Mouse (Mus musculus) heart, postnatal 0 days (tissue): ENCODE results near the gene Swi5. TPM values are rescaled to one million over a fixed set of nuclear protein-coding genes. Genes with fewer than 3 reads are reported as not detected.
A peak's percentile ranks its signal among the peaks of the same experiment; 100 is the strongest.
"Not testable (repeated sequence)": the region's sequence is repeated elsewhere in the genome, so short reads cannot be mapped to it uniquely, and the experiment has no call there.

ENCODE experiments used
- ATAC-seq: fragments of 200-750 bp; cut with Nextera tagmentation; 2 replicates; pipeline ENCODE4 v1.8.0; 2017; ENCODE audit warnings: low read depth, moderate number of reproducible peaks, moderate library complexity; ENCODE audit not compliant: insufficient read depth
- DNase-seq: peaks from one replicate; pipeline ENCODE4 v3.0.0-alpha.2; 2016; ENCODE audit warnings: low spot score
- H3K27ac ChIP-seq: fragments of 300-500 bp; sonication (generic); 2 replicates; pipeline ENCODE4 v1.5.1; 2014; ENCODE audit warnings: low read depth, mild to moderate bottlenecking
- H3K27me3 ChIP-seq: fragments of 300-500 bp; sonication (generic); 2 replicates; pipeline ENCODE4 v1.6.1; 2014; ENCODE audit warnings: low read length, mixed read lengths; ENCODE audit not compliant: control insufficient read depth, insufficient read depth
- H3K36me3 ChIP-seq: fragments of 300-500 bp; sonication (generic); replicated peaks from 2 replicates; pipeline ENCODE4 v1.6.1; 2014; ENCODE audit warnings: low read length, mixed read lengths; ENCODE audit not compliant: control insufficient read depth, insufficient read depth
- H3K4me1 ChIP-seq: fragments of 300-500 bp; sonication (generic); 2 replicates; pipeline ENCODE4 v1.6.1; 2014; ENCODE audit warnings: antibody characterized with exemption; ENCODE audit not compliant: control insufficient read depth, insufficient read depth
- H3K4me2 ChIP-seq: fragments of 300-500 bp; sonication (generic); 2 replicates; pipeline ENCODE4 v1.6.1; 2014; ENCODE audit warnings: low read depth, mild to moderate bottlenecking, low read length, moderate library complexity
- H3K4me3 ChIP-seq: fragments of 300-500 bp; sonication (generic); 2 replicates; pipeline ENCODE4 v1.5.1; 2014; ENCODE audit warnings: low read depth, low read length
- H3K9ac ChIP-seq: fragments of 300-500 bp; sonication (generic); replicated peaks from 2 replicates; pipeline ENCODE4 v1.6.1; 2014; ENCODE audit warnings: low read depth, low read length, mixed read lengths
- H3K9me3 ChIP-seq: fragments of 300-500 bp; sonication (generic); replicated peaks from 2 replicates; pipeline ENCODE4 v1.6.1; 2016; ENCODE audit warnings: low read length; ENCODE audit not compliant: control insufficient read depth
- CTCF ChIP-seq: IDR thresholded peaks from 2 replicates; pipeline ENCODE4 v1.5.1; 2016; ENCODE audit warnings: antibody characterized with exemption, control low read depth, low read depth
- EP300 ChIP-seq: IDR thresholded peaks from 2 replicates; pipeline ENCODE4 v1.6.1; 2016; ENCODE audit warnings: antibody characterized with exemption, low read depth
- WGBS: fragments of 180-500 bp; shearing (Covaris S2); extraction: QIAGEN DNeasy Blood & Tissue Kit; methylation state at CpG from one replicate; pipeline ENCODE4 v1.1.7; 2014; 5-methylcytosine and 5-hydroxymethylcytosine counted together
- polyA plus RNA-seq: library from polyadenylated mRNA; unstranded; fragments of >200 nt; fragmentation: Nextera tagmentation; extraction: Ambion mirVana; gene quantifications from 2 replicates; pipeline ENCODE4 v1.2.1, GENCODE M21; 2015
- total RNA-seq: library from RNA; depleted of rRNA; stranded (reverse); fragments of >200 nt; gene quantifications from 2 replicates; pipeline ENCODE4 v1.2.3, GENCODE M21; 2014; ENCODE audit warnings: low replicate concordance

Swi5 gene
- total and polyA plus RNA-seq, 2 experiments from 2014 or later = 262 to 330 TPM

GRCm38 (mm10) chr2:32304145-32304832, 16.4 kb upstream of the Swi5 start:
- Histone ChIP-seq H3K36me3 (peaks cover 90% of the 10 kb centered on the region), H3K4me2 (no peak overlapping the region), H3K9me3 (no peaks in the 10 kb centered on the region), H3K4me1 (no peaks in the 10 kb centered on the region), H3K9ac (no peak overlapping the region), H3K27ac (no peak overlapping the region), H3K27me3 (no peaks in the 10 kb centered on the region), H3K4me3 (no peak overlapping the region)
- WGBS = 68% methylated on average over 8 of the region's 8 CpGs
- ATAC-seq (0 out of 2 replicates have a peak, but pooled peaks have one; percentile 32), DNase-seq (no peak)
- TF ChIP-seq CTCF (peak; percentile 62), EP300 (no peak)

DNA sequence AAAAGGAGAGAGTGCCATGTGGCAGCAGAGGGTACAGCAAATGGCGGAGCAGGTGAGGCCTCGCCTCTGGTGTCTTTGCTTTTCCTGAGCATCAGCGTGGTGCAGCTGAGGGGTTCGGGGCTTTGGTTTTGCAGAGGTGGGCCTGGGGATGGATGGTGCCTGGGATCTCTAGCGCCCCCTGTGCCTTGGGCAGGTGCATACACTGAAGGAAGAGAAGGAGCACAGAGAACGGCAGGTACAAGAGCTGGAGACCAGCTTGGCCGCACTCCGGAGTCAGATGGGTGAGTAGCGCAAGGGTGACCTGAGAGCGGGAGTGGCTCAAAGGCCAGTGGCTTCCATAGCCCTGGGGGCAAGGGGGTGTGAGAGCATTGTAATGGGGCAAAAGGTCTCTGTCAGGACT, 15.1 kb upstream of the Swi5 start:
- H3K27me3 ChIP-seq = no peaks in the 10 kb centered on the region
- no peak overlapping the region for H3K4me3 ChIP-seq
- no peak overlapping the region for H3K27ac ChIP-seq
- WGBS = 91% methylated on average over 10 of the region's 10 CpGs
- H3K9ac ChIP-seq = no peak overlapping the region
- no peaks in the 10 kb centered on the region for H3K4me1 ChIP-seq
- ATAC-seq = no peak
- no peak for DNase-seq
- no peaks in the 10 kb centered on the region for H3K9me3 ChIP-seq
- peaks cover 98% of the 10 kb centered on the region for H3K36me3 ChIP-seq
- no peak for TF ChIP-seq CTCF
- TF ChIP-seq EP300 = no peak
- H3K4me2 ChIP-seq = no peak overlapping the region

GRCm38 (mm10) chr2:32299469-32299868, 11.6 kb upstream of the Swi5 start:
- H3K36me3 ChIP-seq = peaks cover 85% of the 10 kb centered on the region
- ATAC-seq = no peak

DNA sequence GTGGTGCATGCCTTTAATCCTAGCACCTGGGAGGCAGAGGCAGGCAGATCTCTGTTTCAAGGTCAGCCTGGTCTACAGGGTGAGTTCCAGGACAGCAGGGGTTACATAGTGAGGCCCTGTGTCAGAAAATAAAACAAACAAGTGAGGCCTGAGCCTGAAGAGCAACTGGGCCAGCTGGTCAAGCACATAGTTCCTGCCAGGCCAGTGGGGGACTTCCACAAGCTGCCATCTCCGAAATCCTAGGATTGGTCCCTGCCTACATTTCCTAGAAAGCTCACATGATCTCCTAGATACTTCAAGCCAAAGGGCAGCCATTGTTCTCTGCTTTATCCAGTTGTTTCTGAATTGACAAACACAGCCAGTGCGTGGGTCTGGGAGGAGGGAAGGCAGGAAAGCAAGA, 8.0 kb upstream of the Swi5 start:
- H3K9ac ChIP-seq, ATAC-seq, H3K4me2 ChIP-seq, H3K9me3 ChIP-seq, H3K4me3 ChIP-seq, DNase-seq, H3K27ac ChIP-seq, H3K27me3 ChIP-seq: not testable (repeated sequence)
- WGBS = 80% methylated on average over 2 of the region's 2 CpGs
- H3K4me1 ChIP-seq = peaks cover 14% of the 10 kb centered on the region; the same call in 1 of the 2 replicates
- peaks cover 67% of the 10 kb centered on the region for H3K36me3 ChIP-seq

More at GRCm38 (mm10) chr2:32299469-32299868, 11.6 kb upstream of the Swi5 start:
- H3K27me3 ChIP-seq = no peaks in the 10 kb centered on the region
- TF ChIP-seq CTCF = no peak
- TF ChIP-seq EP300 = no peak
- peaks cover 5% of the 10 kb centered on the region; the same call in 1 of the 2 replicates for H3K4me1 ChIP-seq
- H3K4me3 ChIP-seq = no peak overlapping the region
- DNase-seq = no peak
- H3K9ac ChIP-seq = no peak overlapping the region
- H3K27ac ChIP-seq = no peak overlapping the region
- no peaks in the 10 kb centered on the region for H3K9me3 ChIP-seq
- H3K4me2 ChIP-seq = no peak overlapping the region
- 91% methylated on average over 4 of the region's 4 CpGs for WGBS

GRCm38 (mm10) chr2:32295285-32295684, 7.4 kb upstream of the Swi5 start:
- Histone ChIP-seq H3K27ac (no peak overlapping the region), H3K27me3 (no peaks in the 10 kb centered on the region), H3K9me3 (no peaks in the 10 kb centered on the region), H3K4me3 (no peak overlapping the region), H3K36me3 (peaks cover 66% of the 10 kb centered on the region), H3K4me2 (no peak overlapping the region), H3K4me1 (peaks cover 14% of the 10 kb centered on the region; the same call in 1 of the 2 replicates), H3K9ac (no peak overlapping the region)
- DNase-seq (no peak), ATAC-seq (no peak)
- no peak for TF ChIP-seq EP300
- TF ChIP-seq CTCF = no peak
- 82% methylated on average over 3 of the region's 3 CpGs for WGBS

GRCm38 (mm10) chr2:32294348-32294747, 6.5 kb upstream of the Swi5 start:
- Histone ChIP-seq H3K27ac (peak overlapping the region; percentile 49), H3K36me3 (peaks cover 57% of the 10 kb centered on the region), H3K4me2 (no peak overlapping the region), H3K27me3 (no peaks in the 10 kb centered on the region), H3K9ac (no peak overlapping the region), H3K9me3 (no peaks in the 10 kb centered on the region), H3K4me3 (no peak overlapping the region), H3K4me1 (peaks cover 15% of the 10 kb centered on the region)
- ATAC-seq = peak; percentile 86
- TF ChIP-seq CTCF (no peak), EP300 (no peak)
- WGBS = 21% methylated on average over 8 of the region's 8 CpGs
- peak; percentile 82 for DNase-seq
